Comparison of ENCODE assay signal across 7 mouse cellular contexts in the genomic region with DNA sequence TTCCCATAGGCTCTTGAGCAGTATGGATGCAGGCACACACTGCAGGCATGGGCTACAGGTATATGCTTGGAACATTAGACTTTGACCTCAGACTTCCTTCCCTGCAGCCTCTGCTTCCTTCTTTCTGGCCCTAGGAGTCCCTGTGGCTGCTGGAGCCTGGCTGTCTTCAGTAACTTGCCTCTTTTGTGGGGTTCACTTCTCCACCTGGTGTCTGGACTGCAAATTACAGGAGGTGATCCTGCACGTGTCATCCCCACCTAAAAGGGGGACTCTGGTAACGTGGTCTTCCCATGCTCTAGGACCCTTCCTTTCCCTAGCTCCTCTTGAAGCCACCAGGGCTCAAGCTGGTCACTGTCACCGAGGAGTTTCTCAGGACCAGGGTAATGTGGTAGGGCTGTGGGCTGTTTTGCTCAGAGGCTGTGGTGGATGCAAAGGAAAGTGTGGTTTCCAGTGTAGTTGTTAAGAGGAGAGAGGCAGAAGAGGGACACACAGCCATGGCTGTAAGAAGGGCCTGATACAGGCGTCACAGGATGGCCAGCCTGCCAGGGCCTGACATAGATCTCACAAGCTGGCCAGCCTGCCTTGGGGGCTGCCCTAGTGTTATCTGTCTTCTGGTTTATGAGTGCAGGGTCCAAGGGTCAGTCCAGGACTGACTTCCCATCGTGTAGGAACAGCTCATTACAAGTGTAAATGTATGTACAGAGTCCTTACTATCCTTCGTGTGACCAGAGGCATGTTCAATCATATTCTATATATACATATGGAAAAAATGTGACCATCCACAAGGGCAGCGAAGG. TPM values are rescaled to one million over a fixed set of nuclear protein-coding genes. Genes with fewer than 3 reads are reported as not detected.
A peak's percentile ranks its signal among the peaks of the same experiment; 100 is the strongest.
DNase-seq lines count a peak whose midpoint lies in the region; ATAC-seq lines count a peak whose summit lies in the region.

No protein-coding gene starts in this region.

- H3K9me3 ChIP-seq in midbrain, embryonic 14.5 days (ENCODE audit: control insufficient read depth, low read length) = no peaks in the 10 kb centered on the region
- H3K9me3 ChIP-seq in midbrain, embryonic 13.5 days = no peaks in the 10 kb centered on the region
- no peaks in the 10 kb centered on the region for H3K9me3 ChIP-seq in embryonic facial prominence, embryonic 14.5 days (ENCODE audit: control insufficient read depth, low read length)

- no peak overlapping the region for H3K4me3 ChIP-seq in midbrain, embryonic 14.5 days (replicated peaks; ENCODE audit: low read depth, low read length)
- no peak overlapping the region for H3K4me3 ChIP-seq in midbrain, embryonic 13.5 days (replicated peaks)
- H3K4me3 ChIP-seq in embryonic facial prominence, embryonic 14.5 days (ENCODE audit: low read depth, low read length) = no peak overlapping the region

- no peaks in the 10 kb centered on the region for H3K27me3 ChIP-seq in midbrain, embryonic 14.5 days (ENCODE audit: control insufficient read depth, insufficient read depth, low read length)
- no peaks in the 10 kb centered on the region for H3K27me3 ChIP-seq in midbrain, embryonic 13.5 days
- no peaks in the 10 kb centered on the region for H3K27me3 ChIP-seq in embryonic facial prominence, embryonic 14.5 days (replicated peaks; ENCODE audit: control insufficient read depth, insufficient read depth, low read length)

- ATAC-seq in midbrain, embryonic 14.5 days (ENCODE audit: low FRiP score, low TSS enrichment) = no peak; the same call in 1 of the 2 replicates
- ATAC-seq in midbrain, embryonic 13.5 days = no peak
- no peak for ATAC-seq in embryonic facial prominence, embryonic 14.5 days (ENCODE audit: low read depth)

- H3K4me2 ChIP-seq in midbrain, embryonic 14.5 days (ENCODE audit: low read length) = no peak overlapping the region
- H3K4me2 ChIP-seq in midbrain, embryonic 13.5 days (replicated peaks) = no peak overlapping the region
- H3K4me2 ChIP-seq in embryonic facial prominence, embryonic 14.5 days (ENCODE audit: low read depth, low read length) = no peak overlapping the region

- no peak overlapping the region for H3K9ac ChIP-seq in midbrain, embryonic 14.5 days (replicated peaks; ENCODE audit: low read length)
- no peak overlapping the region for H3K9ac ChIP-seq in midbrain, embryonic 13.5 days (replicated peaks)
- H3K9ac ChIP-seq in embryonic facial prominence, embryonic 14.5 days (ENCODE audit: low read depth, low read length) = no peak overlapping the region

- peak; percentile 55 for DNase-seq in midbrain, embryonic 14.5 days
- DNase-seq in adrenal gland, postnatal 10 days = peak; percentile 54
- DNase-seq in embryonic facial prominence, embryonic 14.5 days (ENCODE audit: low spot score) = peak; percentile 43
- peak; percentile 50 for DNase-seq in kidney, postnatal 14 days
- peak; percentile 34 to 48 for DNase-seq in lung, postnatal 4 days
- no peak for DNase-seq in ovary, postnatal 10 days (ENCODE audit: low spot score)

- H3K36me3 ChIP-seq in midbrain, embryonic 14.5 days (ENCODE audit: control insufficient read depth, insufficient read depth, low read length) = no peaks in the 10 kb centered on the region
- H3K36me3 ChIP-seq in midbrain, embryonic 13.5 days = no peaks in the 10 kb centered on the region
- H3K36me3 ChIP-seq in embryonic facial prominence, embryonic 14.5 days (ENCODE audit: control insufficient read depth, insufficient read depth, low read length) = no peaks in the 10 kb centered on the region

- WGBS in midbrain, embryonic 14.5 days = 69% methylated on average over 7 of the region's 7 CpGs
- WGBS in midbrain, embryonic 13.5 days = 72% methylated on average over 7 of the region's 7 CpGs
- 60% methylated on average over 7 of the region's 7 CpGs for WGBS in embryonic facial prominence, embryonic 14.5 days

- peaks cover 3% of the 10 kb centered on the region; the same call in 1 of the 2 replicates for H3K4me1 ChIP-seq in midbrain, embryonic 14.5 days (ENCODE audit: control insufficient read depth, insufficient read depth, low read length)
- H3K4me1 ChIP-seq in midbrain, embryonic 13.5 days (replicated peaks) = peaks cover 4% of the 10 kb centered on the region
- no peaks in the 10 kb centered on the region for H3K4me1 ChIP-seq in embryonic facial prominence, embryonic 14.5 days (ENCODE audit: control insufficient read depth, insufficient read depth, low read length)

- no peak overlapping the region for H3K27ac ChIP-seq in midbrain, embryonic 14.5 days (replicated peaks; ENCODE audit: low read depth, low read length)
- H3K27ac ChIP-seq in midbrain, embryonic 13.5 days = no peak overlapping the region
- no peak overlapping the region for H3K27ac ChIP-seq in embryonic facial prominence, embryonic 14.5 days (replicated peaks; ENCODE audit: low read depth, low read length)

RNA-seq across cellular contexts. Expression of a gene that starts 59.6 kb away (rescaled TPM):
- polyA plus RNA-seq in midbrain, embryonic 14.5 days (2014; fragmentation: Nextera tagmentation; extraction: Ambion mirVana) = 2.6 and 4.8 TPM in 2 replicates
- polyA plus RNA-seq in midbrain, embryonic 13.5 days (2015; fragmentation: Nextera tagmentation; extraction: Ambion mirVana) = 6.2 and 7.4 TPM in 2 replicates
- 10 to 100 TPM; 63.8 to 81.7 TPM for total RNA-seq in adrenal gland, postnatal 10 days (2021)
- 13.7 and 14.9 TPM in 2 replicates for polyA plus RNA-seq in embryonic facial prominence, embryonic 14.5 days (2014; fragmentation: Nextera tagmentation; extraction: Ambion mirVana)
